Mouse (Mus musculus) adrenal gland, adult 18-20 months (tissue): ENCODE results near the gene Entpd8. TPM values are rescaled to one million over a fixed set of nuclear protein-coding genes. Genes with fewer than 3 reads are reported as not detected.

Source experiments
- microRNA-seq, 2 experiments: library from miRNA; unstranded; fragments of <30 nt; microRNA quantifications; one replicate each; pipeline ENCODE4 v1.2.0; 2021; ENCODE audit warnings: borderline number of aligned reads in 2 of 2
- total RNA-seq, 2 experiments: library from RNA; stranded (reverse); gene quantifications; 1 replicate in 1 of 2; 2 replicates in 1 of 2; pipeline ENCODE4 v1.2.3; 2021

Entpd8 gene
- total RNA-seq, 2 experiments from 2014 or later, result not detected

Small RNA genes within 50 kb of the gene (microRNA-seq; reads per million reads assigned to microRNA genes)
- gene Gm24328 (0 reads per million in 2 experiments), gene Mir7664 (0 reads per million in 2 experiments)

Other genes starting within 250 kb of the Entpd8 start
- 10 to 100 TPM; 46.6 to 50.1 TPM for gene Ehmt1, start 160.7 kb upstream of the Entpd8 start, total RNA-seq
- gene Arrdc1, start 145.1 kb upstream of the Entpd8 start, total RNA-seq, result 1 to 10 TPM; 9.2 to 9.9 TPM
- gene Zmynd19, start 130.5 kb upstream of the Entpd8 start, total RNA-seq, result 10 to 100 TPM; 21.6 to 30.4 TPM
- gene Dph7, start 117.9 kb upstream of the Entpd8 start, total RNA-seq, result 10 to 100 TPM in 1 of 2 experiments, 1 to 10 TPM in 1; 6.6 to 10.8 TPM
- 10 to 100 TPM; 85.2 to 88.0 TPM for gene Mrpl41, start 105.2 kb upstream of the Entpd8 start, total RNA-seq
- 10 to 100 TPM; 36.3 to 47.2 TPM for gene Pnpla7, start 104.3 kb upstream of the Entpd8 start, total RNA-seq
- gene Nsmf, start 25.9 kb upstream of the Entpd8 start, total RNA-seq, result 10 to 100 TPM; 43.4 to 55.4 TPM
- gene Noxa1, start 14.8 kb downstream of the Entpd8 start, total RNA-seq, result not detected
- gene Nrarp, start 100.5 kb downstream of the Entpd8 start, total RNA-seq, result 1 to 10 TPM; 2.3 to 3.5 TPM
- gene Tor4a, start 116.6 kb downstream of the Entpd8 start, total RNA-seq, result 10 to 100 TPM; 11.6 to 19.5 TPM
- 10 to 100 TPM; 48.8 to 49.5 TPM for gene Nelfb, start 131.2 kb downstream of the Entpd8 start, total RNA-seq
- not detected for gene Stpg3, start 134.3 kb downstream of the Entpd8 start, total RNA-seq
- not detected for gene Fam166a, start 138.4 kb downstream of the Entpd8 start, total RNA-seq
- gene Tubb4b, start 144.4 kb downstream of the Entpd8 start, total RNA-seq, result 100 to 1,000 TPM; 284 to 287 TPM
- gene Slc34a3, start 154.1 kb downstream of the Entpd8 start, total RNA-seq, result not detected
- not detected for gene Rnf224, start 156.5 kb downstream of the Entpd8 start, total RNA-seq
- gene Rnf208, start 162.0 kb downstream of the Entpd8 start, total RNA-seq, result 1 to 10 TPM; 7.9 to 8.3 TPM
- not detected for gene Cysrt1, start 162.1 kb downstream of the Entpd8 start, total RNA-seq
- gene AL732309.1, start 166.6 kb downstream of the Entpd8 start, total RNA-seq, result 1 to 10 TPM; 2.2 to 5.7 TPM
- gene Tmem203, start 175.1 kb downstream of the Entpd8 start, total RNA-seq, result 10 to 100 TPM; 19.5 to 24.4 TPM
- 1 to 10 TPM; 8.2 to 9.4 TPM for gene Tprn, start 182.3 kb downstream of the Entpd8 start, total RNA-seq
- gene Ssna1, start 192.1 kb downstream of the Entpd8 start, total RNA-seq, result 10 to 100 TPM; 37.2 to 40.1 TPM
- gene Anapc2, start 192.2 kb downstream of the Entpd8 start, total RNA-seq, result 10 to 100 TPM; 75.5 to 82.4 TPM
- not detected for gene Tmem210, start 207.8 kb downstream of the Entpd8 start, total RNA-seq
- gene Lrrc26, start 209.6 kb downstream of the Entpd8 start, total RNA-seq, result not detected
- gene Grin1, start 238.9 kb downstream of the Entpd8 start, total RNA-seq, result 10 to 100 TPM; 10.0 to 10.5 TPM